Mouse (Mus musculus): ENCODE measurements at regions not wholly inside any gene's neighbourhood (a gene's known extent, or its start where the extent isn't known, plus 50 kb on each side); places are given as distances from the start of the nearest gene placed in this dataset.
A peak's percentile ranks its signal among the peaks of the same experiment; 100 is the strongest.
"Not testable (repeated sequence)": the region's sequence is repeated elsewhere in the genome, so short reads cannot be mapped to it uniquely, and the experiment has no call there.

DNA sequence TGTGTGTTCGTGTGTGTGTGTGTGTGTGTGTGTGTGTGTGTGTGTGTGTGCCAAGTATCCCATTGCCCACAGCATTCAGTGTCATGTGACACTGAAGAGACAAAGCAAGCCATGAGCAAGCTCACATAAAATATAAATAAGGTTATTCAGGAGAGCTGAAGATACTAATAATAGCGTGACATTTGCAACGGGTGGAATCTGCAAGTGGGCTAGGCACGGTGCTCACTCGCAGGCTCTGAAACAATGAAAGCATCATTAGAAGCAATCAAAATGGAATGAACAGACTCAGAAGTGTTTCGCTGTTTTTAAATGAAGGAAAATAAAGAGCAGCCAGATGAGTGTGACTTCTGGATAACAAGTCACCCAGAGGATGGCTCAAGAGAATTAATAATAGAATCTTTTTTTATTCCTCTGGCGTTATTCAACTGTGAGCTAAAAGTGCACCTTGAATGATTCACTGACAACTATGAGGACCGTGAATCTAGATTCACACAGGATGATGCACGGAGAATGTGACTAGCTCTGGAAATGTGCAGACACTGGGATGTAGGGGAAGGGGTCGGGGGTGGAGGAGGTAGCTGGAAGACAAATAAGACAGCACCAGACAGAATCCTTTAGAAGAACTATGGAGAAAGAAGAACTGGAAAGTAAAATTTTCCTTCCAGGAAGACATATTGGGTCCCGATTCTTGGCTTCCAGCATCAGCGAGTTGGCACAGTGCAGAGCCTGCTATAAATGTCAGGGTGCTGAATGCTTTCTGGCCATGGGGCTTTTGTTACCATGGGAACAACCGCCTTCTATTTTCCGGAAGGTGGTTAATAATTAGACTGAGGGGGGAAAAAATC, 55.3 kb downstream of the Actbl2 start:
- DNase-seq: no peak

DNA sequence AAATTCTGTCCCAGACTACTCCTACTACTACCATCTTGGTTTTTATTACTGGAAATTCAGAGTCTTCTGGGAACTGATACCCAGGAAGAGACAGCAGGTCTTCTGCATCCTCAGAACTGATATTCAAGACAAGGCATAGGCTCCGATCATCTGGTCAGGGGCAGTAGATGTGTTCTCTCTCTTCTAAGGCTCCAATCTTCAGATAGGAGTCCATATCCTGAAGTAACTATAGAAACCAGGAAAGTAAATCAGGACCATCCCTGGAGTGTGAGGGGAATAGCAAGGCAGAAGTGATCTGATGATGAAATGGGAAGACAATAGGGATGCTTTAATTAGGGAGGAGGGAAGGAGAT, 55.9 kb downstream of the Actbl2 start:
- DNase-seq: no peak

DNA sequence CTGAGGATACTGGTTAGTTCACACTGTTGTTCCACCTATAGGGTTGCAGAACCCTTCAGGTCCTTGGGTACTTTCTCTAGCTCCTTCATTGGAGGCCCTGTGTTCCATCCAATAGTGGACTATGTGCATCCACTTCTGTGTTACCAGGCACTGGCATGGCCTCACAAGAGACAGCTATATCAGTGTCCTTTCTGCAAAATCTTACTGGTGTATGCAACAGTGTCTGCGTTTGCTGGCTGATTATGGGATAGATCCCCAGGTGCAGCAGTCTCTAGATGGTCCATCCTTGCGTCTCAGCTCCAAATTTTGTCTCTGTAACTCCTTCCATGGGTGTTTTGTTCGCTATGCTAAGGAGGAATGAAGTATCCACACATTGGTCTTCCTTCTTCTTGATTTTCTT, 58.7 kb downstream of the Actbl2 start:
- not testable (repeated sequence) for DNase-seq

DNA sequence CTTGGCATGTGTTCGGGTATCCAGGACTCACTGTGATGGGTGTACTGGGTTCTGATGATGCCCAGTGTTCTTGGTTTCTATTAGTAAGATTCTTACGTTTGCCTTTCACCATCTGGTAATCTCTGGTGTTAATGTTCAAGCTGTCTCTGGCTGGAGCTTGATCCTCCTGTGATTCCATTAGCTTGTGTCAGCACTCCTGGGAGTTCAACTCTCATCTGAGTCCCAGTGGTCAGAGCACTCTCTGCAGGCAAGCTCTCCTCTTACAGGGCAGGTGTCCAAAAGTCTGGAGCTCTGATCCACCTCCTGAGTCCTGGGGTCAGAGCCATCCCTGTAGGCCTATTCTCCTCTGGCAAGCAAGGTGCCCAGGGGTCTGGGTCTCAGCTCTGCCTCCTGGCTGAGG, 63.1 kb downstream of the Actbl2 start:
- DNase-seq: not testable (repeated sequence)

GRCm38 (mm10) chr13:111323206-111323605, 68.4 kb downstream of the Actbl2 start:
- no peak for DNase-seq

DNA sequence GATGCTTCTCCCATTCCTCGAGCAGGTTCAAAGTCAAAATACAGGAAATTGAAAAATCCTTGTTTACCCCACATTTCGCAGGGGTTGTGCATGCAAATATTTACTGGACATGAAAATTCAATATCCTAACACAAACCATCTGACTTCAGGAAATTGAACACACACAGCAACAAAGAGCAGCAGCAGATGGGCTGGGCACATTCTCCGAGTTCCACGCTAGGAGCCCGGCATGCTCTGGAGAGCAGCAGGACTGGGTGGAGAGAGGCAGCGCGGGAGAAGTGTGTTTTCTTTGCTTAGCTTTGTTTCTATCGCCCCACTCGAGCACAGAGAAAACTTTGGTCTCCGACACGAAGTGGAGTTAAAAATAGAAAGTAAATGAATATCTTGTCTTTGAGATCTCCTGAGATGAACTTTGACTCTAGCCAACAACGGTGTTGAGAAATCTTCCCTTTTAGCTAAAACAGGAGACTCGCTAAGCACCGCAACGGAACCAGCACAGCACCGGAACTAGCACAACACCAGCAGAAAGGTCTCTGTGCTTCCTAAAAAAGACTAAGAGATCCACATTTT, 71.4 kb downstream of the Actbl2 start:
- peak; percentile 25 for DNase-seq

GRCm38 (mm10) chr13:111333035-111333434, 78.2 kb downstream of the Actbl2 start:
- DNase-seq: no peak

GRCm38 (mm10) chr13:111333851-111334250, 79.0 kb downstream of the Actbl2 start:
- DNase-seq: no peak

- DNase-seq: no peak
Observed at GRCm38 (mm10) chr13:111334258-111335052, 79.6 kb downstream of the Actbl2 start.

DNA sequence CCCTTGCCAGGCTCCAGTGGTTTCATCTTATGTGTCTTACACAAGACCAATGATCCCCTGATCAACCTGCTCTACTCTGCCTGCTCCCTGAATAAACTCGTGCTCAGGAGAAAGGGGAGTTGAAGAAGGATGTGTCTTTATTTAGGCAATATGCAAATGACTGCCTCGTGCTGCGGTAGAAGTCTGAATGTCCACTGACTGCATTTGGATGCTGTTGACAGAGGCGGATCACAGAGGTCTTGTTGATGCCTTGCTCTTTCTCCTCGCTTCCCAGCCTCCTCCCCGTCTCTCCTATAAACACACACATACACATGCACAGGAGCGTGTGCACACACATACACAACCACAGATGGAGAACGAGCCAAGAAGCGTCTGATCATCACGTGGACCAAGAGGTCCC, 90.2 kb downstream of the Actbl2 start:
- DNase-seq: no peak

- DNase-seq: no peak
Observed at GRCm38 (mm10) chr13:111345486-111346440, 91.0 kb downstream of the Actbl2 start.

DNA sequence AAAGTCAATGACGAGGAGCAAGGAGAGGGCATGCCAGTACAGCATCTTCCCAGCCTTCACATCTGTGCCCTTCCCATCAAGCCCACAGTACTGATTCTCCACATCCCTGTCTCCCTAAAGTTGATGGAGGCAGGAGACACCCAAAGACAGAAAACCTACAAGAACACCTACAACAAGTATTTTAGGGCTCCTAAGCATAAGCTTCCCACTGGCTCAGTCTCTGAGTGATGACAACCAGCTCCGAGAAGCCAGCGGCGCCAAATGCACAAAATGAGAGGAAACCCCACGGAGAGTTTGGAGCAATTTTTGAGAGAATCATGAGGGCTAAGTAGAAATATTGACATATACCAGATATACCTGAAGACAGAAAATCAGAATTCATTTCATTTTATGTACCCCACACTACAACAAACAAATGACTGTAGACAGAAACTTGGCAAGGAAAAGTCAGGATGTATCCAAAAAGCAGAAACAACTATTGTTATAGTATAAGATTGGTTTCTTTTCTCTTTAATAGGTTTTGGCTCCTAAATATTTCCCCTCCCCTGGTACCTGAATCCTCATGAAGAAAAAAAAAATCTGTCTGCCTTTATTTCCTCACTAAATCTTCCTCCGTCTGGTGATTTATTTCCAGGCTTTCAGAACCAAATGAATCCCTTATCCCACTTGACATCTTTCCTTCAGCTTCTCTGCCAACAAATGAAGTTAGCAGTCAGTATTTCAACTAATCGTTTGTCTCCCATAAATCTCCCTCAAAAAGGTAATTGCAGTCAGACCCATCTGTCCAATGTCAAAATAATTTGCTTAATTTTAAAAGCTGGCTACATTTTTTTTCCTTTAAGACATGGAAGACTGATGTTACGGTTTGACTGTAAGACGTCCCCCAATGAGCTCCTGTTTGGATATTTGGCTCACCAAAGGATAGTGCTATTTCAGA, 102.0 kb downstream of the Actbl2 start:
- DNase-seq: no peak

GRCm38 (mm10) chr13:111361456-111361855, 106.6 kb downstream of the Actbl2 start:
- no peak for DNase-seq

GRCm38 (mm10) chr13:111363176-111363739, 108.4 kb downstream of the Actbl2 start:
- no peak for DNase-seq

GRCm38 (mm10) chr13:111366871-111367270, 112.1 kb downstream of the Actbl2 start:
- no peak for DNase-seq

DNA sequence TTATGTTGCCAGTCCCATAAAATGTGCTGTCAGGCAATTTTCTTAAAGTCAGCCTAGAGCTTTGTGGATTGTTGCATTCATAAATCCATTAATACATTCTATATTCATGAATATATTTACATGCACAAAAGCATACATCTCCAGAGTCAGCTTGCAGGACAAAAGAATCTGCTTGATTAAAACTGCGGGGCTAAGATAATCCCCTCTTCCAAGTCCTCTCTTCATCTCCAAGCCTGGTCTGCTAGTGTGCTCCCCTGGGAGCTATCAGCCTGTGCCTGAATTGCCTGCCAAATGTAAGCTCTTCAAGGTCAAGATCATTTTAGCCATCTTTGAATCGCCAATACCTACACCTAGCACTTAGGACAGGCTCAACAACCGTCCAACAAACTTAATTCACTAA, 112.8 kb downstream of the Actbl2 start:
- no peak for DNase-seq

- peak; percentile 24 for DNase-seq
Observed at GRCm38 (mm10) chr13:111369916-111370315, 115.1 kb downstream of the Actbl2 start.

DNA sequence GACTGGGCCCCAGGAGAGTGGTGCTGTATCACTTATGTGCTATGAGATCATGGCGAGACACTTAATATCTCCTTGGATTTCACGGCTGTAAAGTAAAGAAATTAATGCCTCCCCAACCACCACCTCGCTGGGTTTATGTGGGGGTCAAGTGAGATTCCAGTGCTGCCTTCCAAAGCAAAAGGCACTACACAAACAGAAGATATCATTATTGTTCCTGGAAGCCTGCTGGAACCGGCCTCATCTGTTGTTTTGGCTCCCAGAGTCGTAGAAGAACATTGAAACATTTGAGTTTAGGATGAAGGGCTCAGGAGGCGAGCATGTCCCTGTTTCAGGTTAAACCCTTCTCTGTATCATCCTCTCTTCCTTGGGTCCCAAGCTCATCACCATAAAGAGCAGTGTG, 116.6 kb downstream of the Gpbp1 start:
- no peak for DNase-seq

DNA sequence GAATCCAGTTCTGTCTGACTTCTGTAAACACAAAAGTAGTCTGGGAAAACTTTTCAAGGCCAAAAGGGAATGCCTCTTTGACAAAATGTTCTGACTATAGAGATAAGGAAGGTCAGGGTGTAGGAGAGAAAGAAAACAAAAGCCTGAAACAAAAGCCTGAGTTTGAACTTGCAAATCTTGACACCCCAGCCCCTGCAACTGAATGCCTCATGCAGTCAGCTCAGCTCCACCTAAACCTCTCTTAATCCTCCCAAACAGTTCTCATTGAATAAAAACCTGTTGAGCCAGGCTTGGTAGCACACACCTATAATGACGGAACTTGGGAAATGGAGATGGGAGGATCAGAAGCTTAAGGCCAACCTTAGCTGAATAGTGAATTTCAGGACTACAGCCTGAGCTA, 116.1 kb downstream of the Gpbp1 start:
- DNase-seq: no peak

All from lung, postnatal 14 days (tissue).